Mouse (Mus musculus): ENCODE measurements at regions not wholly inside any gene's neighbourhood (a gene's known extent, or its start where the extent isn't known, plus 50 kb on each side); places are given as distances from the start of the nearest gene placed in this dataset.

DNA sequence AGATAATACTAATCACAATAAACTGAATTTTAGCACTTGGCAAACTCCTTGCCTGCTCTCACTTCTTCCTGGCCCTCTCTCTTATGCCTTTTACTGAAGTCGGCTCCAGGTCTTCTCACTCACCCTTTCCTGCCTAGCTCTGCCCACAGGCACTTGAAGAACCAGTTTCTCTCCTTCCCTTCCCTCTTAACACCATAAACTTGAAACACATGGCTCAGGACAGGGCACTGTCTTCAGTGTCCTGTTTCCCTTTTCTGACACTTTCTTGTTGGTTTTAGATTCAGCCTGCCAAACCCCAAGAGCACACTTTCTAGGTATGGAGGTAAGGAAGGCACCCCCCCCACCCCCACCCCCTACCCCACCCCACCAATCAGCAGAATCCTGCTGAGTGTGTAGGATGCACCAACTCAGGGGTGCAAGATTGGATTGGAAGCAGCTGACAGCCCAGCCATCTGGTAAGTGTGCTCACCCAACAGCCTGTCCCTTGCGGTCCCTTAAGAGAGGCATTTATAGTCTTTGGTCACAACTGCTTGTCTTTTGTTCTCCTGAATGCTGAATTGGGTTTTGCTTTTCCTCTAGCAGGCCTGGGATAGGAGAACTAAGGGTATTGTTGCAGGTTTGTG, 177.6 kb upstream of the Maf start:
- TF ChIP-seq POLR2A (IDR thresholded peaks at IDR 0.05; ENCODE audit: borderline replicate concordance, insufficient read depth, low read length) (no peak), CTCF (IDR thresholded peaks at IDR 0.05; ENCODE audit: borderline replicate concordance, insufficient read depth, low read depth, low read length) (no peak)

Data from cerebellum, adult 2 months (tissue).